Mouse (Mus musculus) ES-E14 (cell line): ENCODE data around the gene Gm7879.

Experiments
- ZC3H11A ChIP-seq: IDR thresholded peaks from 2 replicates; pipeline ENCODE4 v1.6.1; 2012; ENCODE audit warnings: low read depth, mild to moderate bottlenecking, inconsistent platforms, low read length, borderline replicate concordance
- ZNF384 ChIP-seq: IDR thresholded peaks from 2 replicates; pipeline ENCODE4 v1.6.1; 2012; ENCODE audit warnings: low read depth, low read length, inconsistent platforms

- TF ChIP-seq ZNF384, result no peak
- TF ChIP-seq ZC3H11A, result peak; percentile 64; the same call in 1 of the 2 replicates
These were observed 20.6 kb upstream of the Gm7879 start for GRCm38 (mm10) chr5:43892386-43892785.
